In genomic region chr1:132186303-132186702, GRCm38 (mm10) we compare ENCODE assay signal across 30 mouse cellular contexts. TPM values are rescaled to one million over a fixed set of nuclear protein-coding genes. Genes with fewer than 3 reads are reported as not detected.
A peak's percentile ranks its signal among the peaks of the same experiment; 100 is the strongest.
DNase-seq lines count a peak whose midpoint lies in the region; ATAC-seq and TF ChIP-seq lines count a peak whose summit lies in the region.
"Had no signal": no experiment of that assay in that cellular context is flagged by ENCODE, and none has a peak within 500 bp of the region (broad histone marks: within the 10 kb centered on the region; RNA-seq: fewer than 3 reads in every experiment).

No protein-coding gene starts in this region.

- peaks cover 7 to 8% of the 10 kb centered on the region in 2 experiments for H3K27me3 ChIP-seq in MEL (ENCODE audit: control insufficient read depth in 1 of 2, insufficient read depth in 2 of 2, low read length in 2 of 2)
- H3K27me3 ChIP-seq: forebrain, embryonic 15.5 days; hindbrain, embryonic 15.5 days had no signal

- H3K9ac ChIP-seq in MEL (ENCODE audit: control insufficient read depth, low read depth, low read length, poor library complexity, severe bottlenecking), result no peak overlapping the region
- H3K9ac ChIP-seq: embryonic facial prominence, embryonic 13.5 days; forebrain, embryonic 12.5 days; forebrain, embryonic 15.5 days; hindbrain, embryonic 12.5 days; hindbrain, embryonic 15.5 days had no signal

- no peak for TF ChIP-seq CTCF in MEL (IDR thresholded peaks at IDR 0.05 in 2 of 3, conservative IDR thresholded peaks at IDR 0.05 in 1 of 3; ENCODE audit: control insufficient read depth in 1 of 3, insufficient read depth in 1 of 3, low read depth in 2 of 3, low read length in 3 of 3, poor library complexity in 1 of 3, severe bottlenecking in 1 of 3)

- DNase-seq in adrenal gland, postnatal 14 days, result peak; percentile 1
- no peak for DNase-seq in adrenal gland, postnatal 10 days
- peak; percentile 25 to 83 for DNase-seq in layer of hippocampus, adult 18-20 months (ENCODE audit: low spot score in 2 of 2)
- no peak for DNase-seq in layer of hippocampus, postnatal 25 days (ENCODE audit: extremely low spot score in 1 of 2, low spot score in 1 of 2)
- no peak for DNase-seq in MEL (ENCODE audit: low read depth, low spot score)
- DNase-seq in lung, postnatal 14 days, result no peak
- DNase-seq: adrenal gland, postnatal 25 days; cerebellum, adult 18-20 months; cerebellum, adult 9-11 months; gastrocnemius, adult 2 months; gastrocnemius, postnatal 14 days; heart, adult 11 months had no signal

- no peaks in the 10 kb centered on the region for H3K36me3 ChIP-seq in MEL (ENCODE audit: control insufficient read depth in 1 of 2, insufficient read depth in 2 of 2, low read length in 2 of 2)
- H3K36me3 ChIP-seq: embryonic facial prominence, embryonic 13.5 days; forebrain, embryonic 12.5 days; forebrain, embryonic 15.5 days; hindbrain, embryonic 12.5 days; hindbrain, embryonic 15.5 days had no signal

- no peak for TF ChIP-seq POLR2A in MEL (IDR thresholded peaks at IDR 0.05; ENCODE audit: control insufficient read depth in 1 of 2, insufficient read depth in 1 of 2, low read depth in 1 of 2, low read length in 2 of 2, poor library complexity in 1 of 2)

- H3K9me3 ChIP-seq in MEL (replicated peaks; ENCODE audit: insufficient read depth, low read length), result no peaks in the 10 kb centered on the region
- H3K9me3 ChIP-seq: embryonic facial prominence, embryonic 13.5 days; forebrain, embryonic 12.5 days; forebrain, embryonic 15.5 days; hindbrain, embryonic 12.5 days; hindbrain, embryonic 15.5 days had no signal

- H3K27ac ChIP-seq in MEL (ENCODE audit: control insufficient read depth, low read depth, low read length), result no peak overlapping the region
- H3K27ac ChIP-seq: embryonic facial prominence, embryonic 13.5 days; forebrain, embryonic 12.5 days; forebrain, embryonic 15.5 days; gastrocnemius, adult 2 months; hindbrain, embryonic 12.5 days; hindbrain, embryonic 15.5 days had no signal

- no peak for TF ChIP-seq RAD21 in MEL (IDR thresholded peaks at IDR 0.05; ENCODE audit: low read depth, low read length)

- TF ChIP-seq EP300 in MEL (IDR thresholded peaks at IDR 0.05; ENCODE audit: low read depth in 1 of 2, low read length in 2 of 2), result 0 out of 4 replicates have a peak, but pooled peaks of 1 of the 2 experiments have one; percentile 18

- 0 out of 2 replicates have a peak, but pooled peaks have one; percentile 47 for ATAC-seq in megakaryocyte-erythroid progenitor cell, adult 5-6 weeks (replicated peaks; ENCODE audit: low FRiP score, low TSS enrichment, poor library complexity, severe bottlenecking)
- ATAC-seq: forebrain, embryonic 15.5 days; Patski had no signal

- H3K4me1 ChIP-seq in MEL (ENCODE audit: control insufficient read depth in 1 of 2, insufficient read depth in 2 of 2, low read length in 2 of 2), result no peaks in the 10 kb centered on the region

- no peak overlapping the region for H3K4me3 ChIP-seq in MEL (ENCODE audit: control insufficient read depth in 1 of 2, insufficient read depth in 1 of 2, low read depth in 2 of 2, low read length in 2 of 2)
- H3K4me3 ChIP-seq: embryonic facial prominence, embryonic 13.5 days; erythroblast, embryonic 14.5 days; forebrain, embryonic 12.5 days; forebrain, embryonic 15.5 days; gastrocnemius, adult 2 months; hindbrain, embryonic 12.5 days; hindbrain, embryonic 15.5 days had no signal

- no peaks in the 10 kb centered on the region for H3K79me2 ChIP-seq in MEL (ENCODE audit: control insufficient read depth, insufficient read depth, low read length, poor library complexity)

TF ChIP-seq in MEL, 35 proteins besides CTCF, POLR2A, EP300 and RAD21:
- TF ChIP-seq GABPA (IDR thresholded peaks at IDR 0.05; ENCODE audit: low read depth, low read length) (no peak), TCF12 (IDR thresholded peaks at IDR 0.05; ENCODE audit: low read depth, low read length) (peak; percentile 9; the same call in 1 of the 2 replicates)

RNA-seq across cellular contexts. Expression of gene Lemd1, which starts 4.9 kb away (rescaled TPM):
- total RNA-seq in adrenal gland, postnatal 14 days (2021), result not detected in 2 replicates
- total RNA-seq in adrenal gland, postnatal 10 days (2021), result under 1 TPM; 0.27 to 0.36 TPM
- under 1 TPM in 1 of 2 experiments, not detected in 1; 0.32 TPM for total RNA-seq in layer of hippocampus, adult 18-20 months (2021)
- 1 to 10 TPM; 1.1 to 1.7 TPM for total RNA-seq in layer of hippocampus, postnatal 25 days (2021)
- not detected in 2 replicates for total RNA-seq in MEL (2012; rRNA removed)
- polyA plus RNA-seq in MEL (2012; ENCODE audit: insufficient read depth in 1 of 2, insufficient read length in 2 of 2, low read depth in 1 of 2, low replicate concordance in 2 of 2, missing spikeins in 1 of 2), result not detected
- total RNA-seq in megakaryocyte-erythroid progenitor cell, adult 5-6 weeks (2014; fragmentation: Nextera tagmentation), result not detected in 2 replicates
- total RNA-seq in megakaryocyte-erythroid progenitor cell, adult 5-6 weeks (2017), result not detected in 2 replicates
- total RNA-seq: adrenal gland, postnatal 25 days; common myeloid progenitor, adult 5-6 weeks; gastrocnemius, adult 2 months; gastrocnemius, postnatal 14 days; heart, adult 8-10 months; heart, postnatal 25 days; hematopoietic stem cell, adult 5-6 weeks had no signal
- polyA plus RNA-seq: erythroblast, embryonic 14.5 days; heart, embryonic 11.5 days; heart, embryonic 14.5 days; heart, postnatal 0 days had no signal

RNA-seq across cellular contexts. Expression of gene AC124108.1, which starts 5.0 kb away (rescaled TPM):
- 0.11 and 0.15 TPM in 2 replicates for total RNA-seq in adrenal gland, postnatal 14 days (2021)
- total RNA-seq in adrenal gland, postnatal 10 days (2021), result under 1 TPM in 1 of 2 experiments, not detected in 1; 0.15 TPM
- under 1 TPM; 0.45 to 0.48 TPM for total RNA-seq in layer of hippocampus, adult 18-20 months (2021)
- total RNA-seq in layer of hippocampus, postnatal 25 days (2021), result under 1 TPM; 0.25 to 0.92 TPM
- total RNA-seq in MEL (2012; rRNA removed), result not detected in 2 replicates
- not detected for polyA plus RNA-seq in MEL (2012; ENCODE audit: insufficient read depth in 1 of 2, insufficient read length in 2 of 2, low read depth in 1 of 2, low replicate concordance in 2 of 2, missing spikeins in 1 of 2)
- not detected in 2 replicates for total RNA-seq in megakaryocyte-erythroid progenitor cell, adult 5-6 weeks (2014; fragmentation: Nextera tagmentation)
- not detected in 2 replicates for total RNA-seq in megakaryocyte-erythroid progenitor cell, adult 5-6 weeks (2017)
- total RNA-seq: adrenal gland, adult 18-20 months; adrenal gland, postnatal 25 days; common myeloid progenitor, adult 5-6 weeks; gastrocnemius, adult 2 months; gastrocnemius, postnatal 14 days; heart, postnatal 25 days; hematopoietic stem cell, adult 5-6 weeks had no signal
- polyA plus RNA-seq: erythroblast, embryonic 14.5 days; heart, embryonic 14.5 days; heart, postnatal 0 days had no signal

RNA-seq across cellular contexts. Expression of gene Gm10188, which starts 43.3 kb away (rescaled TPM):
- total RNA-seq in adrenal gland, postnatal 14 days (2021), result not detected in 2 replicates
- total RNA-seq in adrenal gland, postnatal 10 days (2021), result not detected
- not detected for total RNA-seq in layer of hippocampus, adult 18-20 months (2021)
- not detected for total RNA-seq in layer of hippocampus, postnatal 25 days (2021)
- not detected in 2 replicates for total RNA-seq in MEL (2012; rRNA removed)
- polyA plus RNA-seq in MEL (2012; ENCODE audit: insufficient read depth in 1 of 2, insufficient read length in 2 of 2, low read depth in 1 of 2, low replicate concordance in 2 of 2, missing spikeins in 1 of 2), result not detected
- total RNA-seq in megakaryocyte-erythroid progenitor cell, adult 5-6 weeks (2014; fragmentation: Nextera tagmentation), result not detected in 2 replicates
- total RNA-seq in megakaryocyte-erythroid progenitor cell, adult 5-6 weeks (2017), result not detected in 2 replicates
- total RNA-seq: adrenal gland, adult 18-20 months; adrenal gland, postnatal 25 days; common myeloid progenitor, adult 5-6 weeks; ES-E14; gastrocnemius, adult 2 months; gastrocnemius, postnatal 14 days; gastrocnemius, postnatal 4 days; heart, adult 8-10 months; heart, postnatal 25 days; hematopoietic stem cell, adult 5-6 weeks had no signal
- polyA plus RNA-seq: embryonic facial prominence, embryonic 13.5 days; erythroblast, embryonic 14.5 days; heart, embryonic 11.5 days; heart, embryonic 14.5 days; heart, postnatal 0 days had no signal

RNA-seq across cellular contexts. Expression of gene Cdk18, which starts 46.8 kb away (rescaled TPM):
- total RNA-seq in adrenal gland, postnatal 14 days (2021), result 16.7 and 17.9 TPM in 2 replicates
- 10 to 100 TPM; 14.6 TPM for total RNA-seq in adrenal gland, postnatal 10 days (2021)
- 10 to 100 TPM; 21.7 to 29.2 TPM for total RNA-seq in layer of hippocampus, adult 18-20 months (2021)
- 10 to 100 TPM; 24.4 to 25.7 TPM for total RNA-seq in layer of hippocampus, postnatal 25 days (2021)
- 0.56 and 1.3 TPM in 2 replicates for total RNA-seq in MEL (2012; rRNA removed)
- 10 to 100 TPM in 1 of 2 experiments, not detected in 1; 15.7 TPM for polyA plus RNA-seq in MEL (2012; ENCODE audit: insufficient read depth in 1 of 2, insufficient read length in 2 of 2, low read depth in 1 of 2, low replicate concordance in 2 of 2, missing spikeins in 1 of 2)
- total RNA-seq in megakaryocyte-erythroid progenitor cell, adult 5-6 weeks (2014; fragmentation: Nextera tagmentation), result 0.42 TPM in 1 of 2 replicates, not detected in the other
- total RNA-seq in megakaryocyte-erythroid progenitor cell, adult 5-6 weeks (2017), result 0.46 TPM in 1 of 2 replicates, not detected in the other
- polyA plus RNA-seq: erythroblast, embryonic 14.5 days had no signal

Comparison
In these comparisons a context has a peak if more than half of its experiments do, and no peak if none do; other contexts are left out.
1. DNase-seq: peak in adrenal gland, postnatal 14 days (single experiment) and layer of hippocampus, adult 18-20 months (2 of 2); none in adrenal gland, postnatal 10 days (single experiment), layer of hippocampus, postnatal 25 days (0 of 2), MEL (single experiment) and lung, postnatal 14 days (single experiment).